Mouse (Mus musculus) forebrain, embryonic 14.5 days (tissue): ENCODE data around the gene 9230113P08Rik. TPM values are rescaled to one million over a fixed set of nuclear protein-coding genes. Genes with fewer than 3 reads are reported as not detected.
"Not testable (repeated sequence)": the region's sequence is repeated elsewhere in the genome, so short reads cannot be mapped to it uniquely, and the experiment has no call there.

Experiments
- ATAC-seq: fragments of 200-750 bp; cut with Nextera tagmentation; 2 replicates; pipeline ENCODE4 v1.8.0; 2017; ENCODE audit warnings: mild to moderate bottlenecking, moderate library complexity
- DNase-seq: peaks from one replicate; pipeline ENCODE4 v3.0.0-alpha.2; 2015; ENCODE audit warnings: low spot score
- H3K27ac ChIP-seq: fragments of 300-500 bp; sonication (generic); 2 replicates; pipeline ENCODE4 v1.5.1; 2014; ENCODE audit warnings: low read depth, mild to moderate bottlenecking, control low read depth, low read length, moderate library complexity
- H3K27me3 ChIP-seq: fragments of 300-500 bp; sonication (generic); replicated peaks from 2 replicates; pipeline ENCODE4 v1.6.1; 2014; ENCODE audit warnings: low read length, control low read depth, mixed read lengths; ENCODE audit not compliant: control insufficient read depth, insufficient read depth
- H3K36me3 ChIP-seq: fragments of 300-500 bp; sonication (generic); 2 replicates; pipeline ENCODE4 v1.6.1; 2014; ENCODE audit warnings: low read length, control low read depth; ENCODE audit not compliant: control insufficient read depth, insufficient read depth
- H3K4me1 ChIP-seq: fragments of 300-500 bp; sonication (generic); 2 replicates; pipeline ENCODE4 v1.6.1; 2014; ENCODE audit warnings: antibody characterized with exemption, low read length, control low read depth; ENCODE audit not compliant: control insufficient read depth, insufficient read depth
- H3K4me2 ChIP-seq: fragments of 300-500 bp; sonication (generic); 2 replicates; pipeline ENCODE4 v1.6.1; 2014; ENCODE audit warnings: mild to moderate bottlenecking, control low read depth, low read length
- H3K4me3 ChIP-seq: fragments of 300-500 bp; sonication (generic); 2 replicates; pipeline ENCODE4 v1.5.1; 2014; ENCODE audit warnings: low read depth, low read length, control low read depth
- H3K9ac ChIP-seq: fragments of 300-500 bp; sonication (generic); 2 replicates; pipeline ENCODE4 v1.6.1; 2014; ENCODE audit warnings: mild to moderate bottlenecking, low read length, control low read depth, moderate library complexity
- H3K9me3 ChIP-seq: fragments of 300-500 bp; sonication (generic); replicated peaks from 2 replicates; pipeline ENCODE4 v1.6.1; 2016; ENCODE audit warnings: low read length, control low read depth, mixed read lengths; ENCODE audit not compliant: control insufficient read depth
- WGBS: fragments of 180-500 bp; shearing (Covaris S2); extraction: QIAGEN DNeasy Blood & Tissue Kit; methylation state at CpG from one replicate; pipeline ENCODE4 v1.1.7; 2014; 5-methylcytosine and 5-hydroxymethylcytosine counted together
- polyA plus RNA-seq: library from polyadenylated mRNA; unstranded; fragments of >200 nt; fragmentation: Nextera tagmentation; extraction: Ambion mirVana; gene quantifications from 2 replicates; pipeline ENCODE4 v1.2.1, GENCODE M21; 2014

9230113P08Rik gene
- not detected in 2 replicates for polyA plus RNA-seq

DNA sequence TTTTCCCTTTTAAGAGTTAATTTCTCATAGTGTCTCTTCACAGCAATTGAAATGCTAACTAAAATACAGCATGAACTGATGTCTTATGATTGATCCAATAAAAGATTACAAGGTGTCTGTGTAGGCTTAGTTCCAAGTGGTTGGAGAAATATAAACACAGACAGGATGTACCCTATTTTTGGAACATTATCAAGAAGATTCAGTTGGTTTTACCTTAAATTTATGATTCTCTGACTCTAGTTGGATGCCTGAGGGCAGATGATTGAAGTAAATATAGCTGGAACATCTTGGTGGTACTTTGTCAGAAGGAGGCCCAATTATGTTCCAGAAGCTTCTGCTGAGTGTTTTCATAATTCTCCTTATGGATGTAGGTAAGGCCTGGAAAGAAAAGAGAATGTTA, at the start of gene 9230113P08Rik:
Gene 9230113P08Rik (plus strand): TSS at position 301 of the 400 bp plus-strand sequence.
- not testable (repeated sequence) for H3K4me3 ChIP-seq, DNase-seq, H3K9me3 ChIP-seq, ATAC-seq, H3K27me3 ChIP-seq, H3K9ac ChIP-seq, H3K36me3 ChIP-seq, H3K4me1 ChIP-seq, H3K4me2 ChIP-seq, H3K27ac ChIP-seq

GRCm38 (mm10) chr9:35893112-35893511, 15.1 kb upstream of the 9230113P08Rik start:
- H3K9me3 ChIP-seq, ATAC-seq, H3K4me3 ChIP-seq, H3K4me2 ChIP-seq, H3K4me1 ChIP-seq, H3K9ac ChIP-seq, H3K27ac ChIP-seq, H3K27me3 ChIP-seq, H3K36me3 ChIP-seq, DNase-seq: not testable (repeated sequence)
- 66% methylated on average over 1 of the region's 1 CpGs for WGBS

DNA sequence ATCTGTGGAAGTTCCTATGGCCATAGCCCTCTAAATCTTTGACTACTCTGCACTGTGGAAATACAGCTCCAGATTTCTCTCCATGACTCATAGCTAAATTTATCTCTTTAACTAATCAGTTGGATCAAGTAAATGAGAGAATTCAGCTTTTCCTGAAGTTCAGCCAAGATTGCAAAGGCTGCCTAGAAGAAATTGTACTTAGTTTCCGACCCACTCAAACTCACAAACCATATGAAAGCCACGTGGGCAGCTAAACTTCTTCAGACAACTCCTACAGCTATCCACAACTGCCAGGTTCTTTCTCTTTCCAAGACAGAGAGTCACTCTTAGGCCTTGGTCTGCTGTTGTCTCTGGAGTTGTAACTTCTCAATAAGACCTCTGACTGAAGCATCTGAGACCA, 3.7 kb upstream of the 9230113P08Rik start:
- no peak for DNase-seq
- Histone ChIP-seq H3K4me2 (no peak overlapping the region), H3K4me1 (no peaks in the 10 kb centered on the region), H3K4me3 (no peak overlapping the region), H3K27me3 (no peaks in the 10 kb centered on the region), H3K9ac (no peak overlapping the region), H3K27ac (no peak overlapping the region), H3K36me3 (no peaks in the 10 kb centered on the region), H3K9me3 (0 out of 2 replicates have a peak, but pooled peaks cover 6% of the 10 kb centered on the region)
- WGBS: 66% methylated on average over 2 of the region's 2 CpGs
- ATAC-seq: no peak

DNA sequence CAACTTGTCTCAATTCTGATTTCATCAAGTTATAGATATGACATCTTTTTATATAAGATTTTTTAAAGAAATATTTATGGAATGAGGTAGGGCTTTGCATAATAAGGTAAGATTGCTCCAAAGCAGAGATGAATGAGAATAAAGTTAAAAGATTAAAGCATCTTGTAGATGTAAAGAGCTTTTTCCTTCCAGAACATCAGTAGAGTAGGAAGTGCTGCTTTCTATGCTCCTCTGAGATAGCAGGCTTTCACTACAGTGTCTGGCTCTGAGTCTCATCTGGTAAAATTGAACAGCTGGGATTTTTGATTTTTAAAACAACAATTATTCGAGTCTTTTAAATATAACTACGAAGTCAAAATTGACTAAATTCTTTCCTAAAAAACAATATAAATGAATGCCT, 22.6 kb downstream of the 9230113P08Rik start:
- H3K27ac ChIP-seq: no peak overlapping the region
- H3K9ac ChIP-seq: no peak overlapping the region
- WGBS: 84% methylated on average over 2 of the region's 2 CpGs
- H3K4me3 ChIP-seq: no peak overlapping the region
- no peaks in the 10 kb centered on the region for H3K4me1 ChIP-seq
- H3K9me3 ChIP-seq: no peaks in the 10 kb centered on the region
- no peaks in the 10 kb centered on the region for H3K27me3 ChIP-seq
- H3K36me3 ChIP-seq: no peaks in the 10 kb centered on the region
- DNase-seq: no peak
- no peak overlapping the region for H3K4me2 ChIP-seq
- ATAC-seq: no peak

Other genes starting within 250 kb of the 9230113P08Rik start
- not detected in 2 replicates for gene Pate1, start 221.0 kb upstream of the 9230113P08Rik start, polyA plus RNA-seq
- gene Gm17677, start 167.4 kb upstream of the 9230113P08Rik start, polyA plus RNA-seq: not detected in 2 replicates
- gene Gm17727, start 130.3 kb upstream of the 9230113P08Rik start, polyA plus RNA-seq: not detected in 2 replicates
- gene Gm27235, start 118.3 kb upstream of the 9230113P08Rik start, polyA plus RNA-seq: not detected in 2 replicates
- not detected in 2 replicates for gene D730048I06Rik, start 118.3 kb upstream of the 9230113P08Rik start, polyA plus RNA-seq
- gene 9230110F15Rik, start 64.3 kb upstream of the 9230113P08Rik start, polyA plus RNA-seq: not detected in 2 replicates
- gene Gm5916, start 220.4 kb downstream of the 9230113P08Rik start, polyA plus RNA-seq: not detected in 2 replicates